Mouse (Mus musculus) myocyte (in vitro differentiated cells): ENCODE measurements around the gene Ngrn. TPM values are rescaled to one million over a fixed set of nuclear protein-coding genes. Genes with fewer than 3 reads are reported as not detected.

Source experiments
- H3K27me3 ChIP-seq: one replicate; pipeline ENCODE4 v1.6.1; 2011; ENCODE audit not compliant: control insufficient read depth, insufficient read depth, insufficient read length
- H3K36me3 ChIP-seq: one replicate; pipeline ENCODE4 v1.6.1; 2011; ENCODE audit not compliant: control insufficient read depth, insufficient read depth
- H3K4me2 ChIP-seq: one replicate; pipeline ENCODE4 v1.6.1; 2011; ENCODE audit warnings: low read depth, control low read depth
- H3K4me3 ChIP-seq: one replicate; pipeline ENCODE4 v1.5.1; 2011; ENCODE audit warnings: mild to moderate bottlenecking, control low read depth, moderate library complexity
- H3K79me2 ChIP-seq: one replicate; pipeline ENCODE4 v1.6.1; 2011; ENCODE audit not compliant: control insufficient read depth, insufficient read depth
- H3ac ChIP-seq: one replicate; pipeline ENCODE4 v1.6.1; 2011; ENCODE audit not compliant: control insufficient read depth, insufficient read length
- CEBPB ChIP-seq: IDR thresholded peaks from 2 replicates; pipeline ENCODE4 v1.6.1; 2011; ENCODE audit warnings: mild to moderate bottlenecking, moderate library complexity; ENCODE audit not compliant: poor library complexity, insufficient read depth, severe bottlenecking
- E2F4 ChIP-seq: IDR thresholded peaks from one replicate; pipeline ENCODE4 v1.6.1; 2011; ENCODE audit warnings: mild to moderate bottlenecking, control low read depth, moderate library complexity; ENCODE audit not compliant: insufficient read depth
- MAX ChIP-seq: IDR thresholded peaks from one replicate; pipeline ENCODE4 v1.6.1; 2011; ENCODE audit warnings: low read depth, mild to moderate bottlenecking, control low read depth
- MYOD1 ChIP-seq, 3 experiments: IDR thresholded peaks; one replicate each; pipeline ENCODE4 v1.6.1; 2011; ENCODE audit warnings: control low read depth in 2 of 3, low read depth in 2 of 3, mild to moderate bottlenecking in 2 of 3, moderate library complexity in 1 of 3; ENCODE audit not compliant: insufficient read length in 2 of 3, control insufficient read depth in 1 of 3
- MYOG ChIP-seq, 3 experiments: IDR thresholded peaks; one replicate each; pipeline ENCODE4 v1.6.1; 2011; ENCODE audit warnings: control low read depth in 2 of 3, low read depth in 2 of 3, mild to moderate bottlenecking in 2 of 3; ENCODE audit not compliant: insufficient read length in 2 of 3, control insufficient read depth in 1 of 3, insufficient read depth in 1 of 3
- POLR2A ChIP-seq: IDR thresholded peaks from one replicate; pipeline ENCODE4 v1.6.1; 2011; ENCODE audit warnings: low read depth, mild to moderate bottlenecking, control low read depth, moderate library complexity; ENCODE audit not compliant: insufficient read length
- POLR2AphosphoS2 ChIP-seq: IDR thresholded peaks from one replicate; pipeline ENCODE4 v1.6.1; 2011; ENCODE audit warnings: low read depth, control low read depth; ENCODE audit not compliant: insufficient read length
- REST ChIP-seq: IDR thresholded peaks from one replicate; pipeline ENCODE4 v1.6.1; 2011; ENCODE audit warnings: mild to moderate bottlenecking, control low read depth, moderate library complexity; ENCODE audit not compliant: insufficient read depth, insufficient read length
- SRF ChIP-seq: IDR thresholded peaks from one replicate; pipeline ENCODE4 v1.6.1; 2011; ENCODE audit warnings: low read depth; ENCODE audit not compliant: control insufficient read depth, insufficient read length
- TCF12 ChIP-seq: IDR thresholded peaks from one replicate; pipeline ENCODE4 v1.6.1; 2011; ENCODE audit warnings: mild to moderate bottlenecking, control low read depth; ENCODE audit not compliant: poor library complexity, insufficient read depth, severe bottlenecking
- TCF3 ChIP-seq: IDR thresholded peaks from one replicate; pipeline ENCODE4 v1.6.1; 2011; ENCODE audit warnings: low read depth, control low read depth; ENCODE audit not compliant: insufficient read length
- USF1 ChIP-seq: IDR thresholded peaks from one replicate; pipeline ENCODE4 v1.6.1; 2011; ENCODE audit warnings: low read depth, mild to moderate bottlenecking, control low read depth, moderate library complexity
- polyA plus RNA-seq: library from polyadenylated mRNA; unstranded; fragments of >200 nt; fragmentation: generic; extraction: Trizol; gene quantifications from one replicate; pipeline ENCODE4 v1.2.1, GENCODE M21; 2012; ENCODE audit warnings: missing spikeins

Gene Ngrn
- polyA plus RNA-seq, 1 experiment, result 55.0 TPM

GRCm38 (mm10) chr7:80244851-80245250 is 16.2 kb upstream of the Ngrn start:
- H3K79me2 ChIP-seq, result no peaks in the 10 kb centered on the region
- no peak for TF ChIP-seq MAX
- TF ChIP-seq USF1, result no peak
- TF ChIP-seq POLR2A, result no peak
- TF ChIP-seq MYOD1 (IDR thresholded peaks at IDR 0.05; ENCODE audit: control insufficient read depth in 1 of 3, insufficient read length in 2 of 3, low read depth in 2 of 3), result no peak
- TF ChIP-seq POLR2AphosphoS2, result no peak
- TF ChIP-seq MYOG (IDR thresholded peaks at IDR 0.05; ENCODE audit: control insufficient read depth in 1 of 3, insufficient read depth in 1 of 3, insufficient read length in 2 of 3, low read depth in 2 of 3), result no peak
- no peak for TF ChIP-seq TCF12
- no peak for TF ChIP-seq TCF3
- no peak for TF ChIP-seq REST
- no peak for TF ChIP-seq SRF
- TF ChIP-seq E2F4, result no peak
- no peak for TF ChIP-seq CEBPB
- H3ac ChIP-seq, result no peak overlapping the region
- H3K4me2 ChIP-seq, result no peak overlapping the region
- no peaks in the 10 kb centered on the region for H3K27me3 ChIP-seq
- no peaks in the 10 kb centered on the region for H3K36me3 ChIP-seq
- no peak overlapping the region for H3K4me3 ChIP-seq

GRCm38 (mm10) chr7:80246148-80246721 is 14.8 kb upstream of the Ngrn start, which contains the start of gene Ttll13:
Gene Ttll13 (plus strand): TSS chr7:80246376.
- H3K79me2 ChIP-seq, result no peaks in the 10 kb centered on the region
- peak within 1 kb of the TSS; percentile 22 for H3ac ChIP-seq
- peak within 1 kb of the TSS; percentile 31 for H3K4me3 ChIP-seq
- no peaks in the 10 kb centered on the region for H3K27me3 ChIP-seq
- peak within 1 kb of the TSS; percentile 70 for H3K4me2 ChIP-seq
- no peaks in the 10 kb centered on the region for H3K36me3 ChIP-seq
- TF ChIP-seq POLR2AphosphoS2, result no peak
- peak; percentile 37 for TF ChIP-seq E2F4
- no peak for TF ChIP-seq MAX
- no peak for TF ChIP-seq REST
- peak; percentile 11 for TF ChIP-seq POLR2A
- TF ChIP-seq SRF, result no peak
- no peak for TF ChIP-seq USF1
- no peak for TF ChIP-seq TCF12
- no peak for TF ChIP-seq CEBPB
- TF ChIP-seq TCF3, result no peak

- Histone ChIP-seq H3K79me2 (no peaks in the 10 kb centered on the region), H3ac (peak overlapping the region; percentile 22), H3K4me2 (peak overlapping the region; percentile 70), H3K36me3 (no peaks in the 10 kb centered on the region), H3K27me3 (no peaks in the 10 kb centered on the region), H3K4me3 (peak overlapping the region; percentile 31)
- TF ChIP-seq TCF12 (no peak), E2F4 (no peak), MYOG (IDR thresholded peaks at IDR 0.05; ENCODE audit: control insufficient read depth in 1 of 3, insufficient read depth in 1 of 3, insufficient read length in 2 of 3, low read depth in 2 of 3) (no peak), TCF3 (no peak), USF1 (no peak), MAX (no peak), REST (no peak), SRF (no peak), POLR2A (no peak), CEBPB (no peak), POLR2AphosphoS2 (no peak), MYOD1 (IDR thresholded peaks at IDR 0.05; ENCODE audit: control insufficient read depth in 1 of 3, insufficient read length in 2 of 3, low read depth in 2 of 3) (no peak)
Measured at GRCm38 (mm10) chr7:80246859-80247258, 14.2 kb upstream of the Ngrn start.

GRCm38 (mm10) chr7:80252437-80252836 is 8.6 kb upstream of the Ngrn start:
- Histone ChIP-seq H3K4me2 (no peak overlapping the region), H3K4me3 (no peak overlapping the region), H3ac (no peak overlapping the region), H3K36me3 (no peaks in the 10 kb centered on the region), H3K27me3 (no peaks in the 10 kb centered on the region), H3K79me2 (no peaks in the 10 kb centered on the region)
- no peak for TF ChIP-seq TCF12

GRCm38 (mm10) chr7:80252886-80253285 is 8.1 kb upstream of the Ngrn start:
- Histone ChIP-seq H3K79me2 (no peaks in the 10 kb centered on the region), H3ac (no peak overlapping the region), H3K4me3 (no peak overlapping the region), H3K4me2 (no peak overlapping the region), H3K36me3 (no peaks in the 10 kb centered on the region), H3K27me3 (no peaks in the 10 kb centered on the region)
- TF ChIP-seq E2F4 (no peak), SRF (no peak), MYOD1 (IDR thresholded peaks at IDR 0.05; ENCODE audit: control insufficient read depth in 1 of 3, insufficient read length in 2 of 3, low read depth in 2 of 3) (no peak), POLR2A (no peak), REST (no peak), POLR2AphosphoS2 (no peak), CEBPB (no peak), MYOG (IDR thresholded peaks at IDR 0.05; ENCODE audit: control insufficient read depth in 1 of 3, insufficient read depth in 1 of 3, insufficient read length in 2 of 3, low read depth in 2 of 3) (no peak), TCF3 (no peak), TCF12 (no peak), USF1 (no peak), MAX (no peak)
